Mouse (Mus musculus) cerebellum, adult 9-11 months (tissue): ENCODE measurements around the gene Hydin.

Experiments
- DNase-seq: peaks from one replicate; pipeline ENCODE4 v3.0.0; 2022

Gene Hydin

GRCm38 (mm10) chr8:110644901-110645300 lies 378.1 kb downstream of the Hydin start:
- DNase-seq: no peak

GRCm38 (mm10) chr8:110645340-110645739 lies 378.6 kb downstream of the Hydin start:
- DNase-seq: no peak

- peak; percentile 88 for DNase-seq
Measured at GRCm38 (mm10) chr8:110646064-110646463, 379.3 kb downstream of the Hydin start.

GRCm38 (mm10) chr8:110648577-110648976 lies 381.8 kb downstream of the Hydin start:
- DNase-seq: peak; percentile 50

- peak; percentile 77 for DNase-seq
Measured at GRCm38 (mm10) chr8:110649286-110649685, 382.5 kb downstream of the Hydin start.

GRCm38 (mm10) chr8:110650838-110651237 lies 384.1 kb downstream of the Hydin start:
- no peak for DNase-seq

GRCm38 (mm10) chr8:110651847-110652246 lies 385.1 kb downstream of the Hydin start:
- DNase-seq: no peak

- DNase-seq: no peak
Measured at GRCm38 (mm10) chr8:110654075-110655060, 387.6 kb downstream of the Hydin start.

- DNase-seq: peak; percentile 68
Measured at GRCm38 (mm10) chr8:110655827-110656226, 389.1 kb downstream of the Hydin start.

GRCm38 (mm10) chr8:110657661-110658060 lies 390.9 kb downstream of the Hydin start:
- DNase-seq: no peak
